Mouse (Mus musculus) megakaryocyte, embryonic 14.5 days (primary cell): ENCODE measurements around the gene Jtb. TPM values are rescaled to one million over a fixed set of nuclear protein-coding genes. Genes with fewer than 3 reads are reported as not detected.

Source experiments
- H3K27me3 ChIP-seq: replicated peaks from 2 replicates; pipeline ENCODE3; 2012; ENCODE audit warnings: inconsistent platforms
- H3K36me3 ChIP-seq: replicated peaks from 2 replicates; pipeline ENCODE3; 2012; ENCODE audit warnings: low read length, inconsistent platforms, mixed read lengths
- H3K4me1 ChIP-seq: 2 replicates; pipeline ENCODE4 v1.6.1; 2012; ENCODE audit warnings: inconsistent platforms
- H3K4me3 ChIP-seq: replicated peaks from 2 replicates; pipeline ENCODE3; 2012; ENCODE audit warnings: moderate library complexity, mild to moderate bottlenecking, inconsistent platforms
- H3K9me3 ChIP-seq: 2 replicates; pipeline ENCODE4 v1.6.1; 2012; ENCODE audit warnings: inconsistent platforms
- FLI1 ChIP-seq: IDR thresholded peaks from 2 replicates; pipeline ENCODE4 v1.6.1; 2012; ENCODE audit warnings: low read length, inconsistent platforms, mixed read lengths
- GATA1 ChIP-seq: IDR thresholded peaks from 3 replicates; pipeline ENCODE4 v1.6.1; 2012; ENCODE audit warnings: mixed read lengths, low read length, inconsistent platforms, borderline replicate concordance
- polyA plus RNA-seq: library from polyadenylated mRNA; stranded (reverse); fragments of >175 nt; gene quantifications from 2 replicates; pipeline ENCODE4 v1.2.3, GENCODE M21; 2012; ENCODE audit warnings: low replicate concordance; ENCODE audit not compliant: insufficient read depth

Gene Jtb
- polyA plus RNA-seq, 1 experiment = 132 TPM

- no peaks in the 10 kb centered on the region for H3K27me3 ChIP-seq
- H3K4me1 ChIP-seq = peaks cover 66% of the 10 kb centered on the region
- TF ChIP-seq GATA1 (no peak), FLI1 (no peak)
- peaks cover 76% of the 10 kb centered on the region for H3K36me3 ChIP-seq
- no peak overlapping the region for H3K4me3 ChIP-seq
- H3K9me3 ChIP-seq = no peaks in the 10 kb centered on the region
Observed at GRCm38 (mm10) chr3:90268971-90269370, 37.6 kb downstream of the Jtb start.

- Histone ChIP-seq H3K27me3 (no peaks in the 10 kb centered on the region), H3K9me3 (no peaks in the 10 kb centered on the region), H3K36me3 (peaks cover 87% of the 10 kb centered on the region), H3K4me3 (no peak overlapping the region), H3K4me1 (peaks cover 57% of the 10 kb centered on the region)
- TF ChIP-seq FLI1 = no peak
- TF ChIP-seq GATA1 = no peak
Observed at GRCm38 (mm10) chr3:90270784-90271183, 39.4 kb downstream of the Jtb start.

DNA sequence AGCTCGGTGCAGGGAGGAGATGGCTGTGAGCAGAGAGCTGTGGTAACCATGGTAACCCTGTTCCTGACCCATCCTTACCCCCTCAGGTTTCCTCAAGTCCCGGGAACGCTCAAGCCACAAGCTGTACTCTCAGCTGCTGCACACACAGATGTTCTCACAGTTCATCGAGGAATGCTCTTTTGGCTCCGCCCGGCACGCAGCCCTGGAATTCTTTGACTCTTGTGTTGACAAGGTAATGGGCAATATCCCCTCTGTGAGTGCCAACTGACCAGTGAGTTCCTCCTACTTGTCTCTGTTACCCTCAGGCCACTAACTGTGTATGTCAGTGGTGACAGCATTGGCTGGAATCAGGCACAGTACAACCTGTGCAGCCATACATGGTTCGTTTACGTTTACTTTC, 40.8 kb downstream of the Jtb start:
- H3K27me3 ChIP-seq = no peaks in the 10 kb centered on the region
- no peak for TF ChIP-seq FLI1
- no peak for TF ChIP-seq GATA1
- peaks cover 44% of the 10 kb centered on the region for H3K4me1 ChIP-seq
- peaks cover 100% of the 10 kb centered on the region for H3K36me3 ChIP-seq
- no peaks in the 10 kb centered on the region for H3K9me3 ChIP-seq
- H3K4me3 ChIP-seq = no peak overlapping the region

DNA sequence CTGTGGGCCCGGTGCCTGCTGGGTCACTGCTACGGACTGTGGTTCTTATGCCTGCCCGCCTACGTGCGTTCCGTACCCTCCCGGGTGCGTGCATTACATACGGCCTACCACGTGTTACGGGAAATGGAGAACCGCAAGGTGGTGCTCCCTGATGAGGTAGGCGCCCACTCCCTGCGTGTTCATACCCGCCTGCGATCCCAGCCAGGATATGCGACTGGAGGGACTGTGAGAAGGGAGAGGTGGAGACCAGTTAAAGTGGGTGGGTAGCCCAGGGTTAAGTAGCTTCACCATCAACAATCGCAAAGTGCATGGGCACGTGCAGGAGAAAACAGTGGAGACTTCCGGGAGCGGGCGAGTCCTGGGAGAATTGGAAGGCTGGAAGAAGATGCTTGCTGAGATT, 42.5 kb downstream of the Jtb start:
- TF ChIP-seq GATA1 (no peak), FLI1 (no peak)
- peaks cover 100% of the 10 kb centered on the region for H3K36me3 ChIP-seq

GRCm38 (mm10) chr3:90275286-90275685, 43.9 kb downstream of the Jtb start:
- Histone ChIP-seq H3K27me3 (no peaks in the 10 kb centered on the region), H3K4me3 (no peak overlapping the region), H3K9me3 (no peaks in the 10 kb centered on the region), H3K4me1 (peaks cover 24% of the 10 kb centered on the region), H3K36me3 (peaks cover 100% of the 10 kb centered on the region)
- TF ChIP-seq GATA1 = no peak

More for the DNA sequence above, 42.5 kb downstream of the Jtb start:
- no peak overlapping the region for H3K4me3 ChIP-seq
- H3K27me3 ChIP-seq = no peaks in the 10 kb centered on the region
- H3K4me1 ChIP-seq = peaks cover 34% of the 10 kb centered on the region
- H3K9me3 ChIP-seq = no peaks in the 10 kb centered on the region

- peaks cover 99% of the 10 kb centered on the region for H3K36me3 ChIP-seq
- TF ChIP-seq GATA1 = no peak
- no peaks in the 10 kb centered on the region for H3K27me3 ChIP-seq
- no peak overlapping the region for H3K4me3 ChIP-seq
- no peaks in the 10 kb centered on the region for H3K9me3 ChIP-seq
- H3K4me1 ChIP-seq = peaks cover 17% of the 10 kb centered on the region
Observed at GRCm38 (mm10) chr3:90276858-90277257, 45.5 kb downstream of the Jtb start.

DNA sequence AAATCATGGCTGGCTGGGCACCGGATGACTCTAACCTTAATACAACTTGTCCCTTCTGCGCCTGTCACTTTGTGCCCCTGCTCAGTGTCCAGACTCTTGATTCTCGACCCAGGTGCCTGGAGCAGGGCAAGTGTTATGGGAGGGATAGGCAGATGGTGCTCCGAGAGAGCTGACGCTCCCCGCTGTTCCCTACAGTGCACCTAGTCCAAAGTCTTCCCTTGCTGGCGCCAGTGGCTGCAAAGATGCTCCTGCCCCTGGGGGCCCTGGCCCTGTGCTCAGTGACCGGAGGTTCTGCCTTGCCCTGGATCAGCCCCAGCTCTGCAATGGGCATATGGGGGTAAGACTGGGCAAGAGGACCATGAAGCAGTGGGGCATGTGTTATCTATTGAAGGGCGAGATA, 46.4 kb downstream of the Jtb start:
- Histone ChIP-seq H3K27me3 (no peaks in the 10 kb centered on the region), H3K36me3 (peaks cover 95% of the 10 kb centered on the region), H3K9me3 (no peaks in the 10 kb centered on the region), H3K4me1 (peaks cover 7% of the 10 kb centered on the region), H3K4me3 (no peak overlapping the region)
- no peak for TF ChIP-seq GATA1
- TF ChIP-seq FLI1 = no peak

- H3K9me3 ChIP-seq = no peaks in the 10 kb centered on the region
- peaks cover 6% of the 10 kb centered on the region; the same call in 1 of the 2 replicates for H3K4me1 ChIP-seq
- H3K36me3 ChIP-seq = peaks cover 95% of the 10 kb centered on the region
- H3K4me3 ChIP-seq = no peak overlapping the region
- no peak for TF ChIP-seq FLI1
- TF ChIP-seq GATA1 = no peak
- no peaks in the 10 kb centered on the region for H3K27me3 ChIP-seq
Observed at GRCm38 (mm10) chr3:90278211-90278610, 46.8 kb downstream of the Jtb start.

DNA sequence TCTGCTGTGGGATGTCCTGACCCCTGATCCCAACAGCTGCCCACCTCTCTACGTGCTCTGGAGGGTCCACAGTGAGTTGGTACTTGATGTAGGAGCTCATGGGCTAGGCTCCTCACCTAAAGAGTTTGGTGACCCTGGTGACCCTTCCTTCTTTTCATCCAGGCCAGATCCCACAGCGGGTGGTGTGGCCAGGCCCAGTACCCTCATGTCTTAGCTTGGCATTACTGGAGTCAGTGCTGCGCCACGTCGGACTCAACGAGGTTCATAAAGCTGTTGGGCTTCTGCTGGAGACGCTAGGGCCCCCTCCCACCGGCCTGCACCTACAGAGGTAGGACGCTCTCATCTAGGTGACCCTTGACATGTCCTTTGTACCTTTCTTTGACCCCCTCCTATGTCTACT, 47.8 kb downstream of the Jtb start:
- Histone ChIP-seq H3K4me1 (peaks cover 6% of the 10 kb centered on the region; the same call in 1 of the 2 replicates), H3K27me3 (no peaks in the 10 kb centered on the region), H3K36me3 (peaks cover 86% of the 10 kb centered on the region), H3K4me3 (no peak overlapping the region), H3K9me3 (no peaks in the 10 kb centered on the region)
- TF ChIP-seq GATA1 = no peak

DNA sequence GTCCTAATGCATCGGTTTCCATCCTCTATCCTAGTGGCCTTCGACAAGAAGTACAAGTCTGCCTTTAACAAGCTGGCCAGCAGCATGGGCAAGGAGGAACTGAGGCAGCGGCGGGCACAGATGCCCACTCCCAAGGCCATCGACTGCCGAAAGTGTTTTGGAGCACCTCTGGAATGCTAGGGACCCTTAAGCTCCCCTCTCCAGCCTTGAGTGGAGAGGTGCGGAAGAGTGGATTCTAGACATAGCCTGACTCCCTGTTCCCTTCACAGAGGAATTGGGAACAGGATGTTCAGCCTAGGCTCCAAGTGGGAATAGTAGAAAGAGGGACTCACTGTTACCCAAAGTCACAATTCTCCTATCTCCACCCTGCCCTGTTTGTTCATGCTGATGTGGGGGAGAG, 48.3 kb downstream of the Jtb start:
- no peak for TF ChIP-seq GATA1
- no peak for TF ChIP-seq FLI1
- Histone ChIP-seq H3K9me3 (no peaks in the 10 kb centered on the region), H3K4me1 (peaks cover 6% of the 10 kb centered on the region; the same call in 1 of the 2 replicates), H3K4me3 (no peak overlapping the region), H3K27me3 (no peaks in the 10 kb centered on the region), H3K36me3 (peaks cover 81% of the 10 kb centered on the region)

- Histone ChIP-seq H3K9me3 (no peaks in the 10 kb centered on the region), H3K36me3 (peaks cover 71% of the 10 kb centered on the region), H3K4me1 (peaks cover 6% of the 10 kb centered on the region; the same call in 1 of the 2 replicates), H3K4me3 (no peak overlapping the region), H3K27me3 (no peaks in the 10 kb centered on the region)
- TF ChIP-seq GATA1 (no peak), FLI1 (no peak)
Observed at GRCm38 (mm10) chr3:90280708-90281107, 49.3 kb downstream of the Jtb start.
